Mouse (Mus musculus) lung, postnatal 36 days (tissue): ENCODE results near the gene Emg1.
A peak's percentile ranks its signal among the peaks of the same experiment; 100 is the strongest.
"Not testable (repeated sequence)": the region's sequence is repeated elsewhere in the genome, so short reads cannot be mapped to it uniquely, and the experiment has no call there.

Experiments
- DNase-seq: peaks from one replicate; pipeline ENCODE4 v3.0.0; 2022; ENCODE audit warnings: mixed read lengths

Emg1 gene

GRCm38 (mm10) chr6:124708289-124708889, 3.6 kb downstream of the Emg1 start:
- DNase-seq, result no peak

GRCm38 (mm10) chr6:124706061-124706627, 5.8 kb downstream of the Emg1 start:
- DNase-seq, result no peak

DNA sequence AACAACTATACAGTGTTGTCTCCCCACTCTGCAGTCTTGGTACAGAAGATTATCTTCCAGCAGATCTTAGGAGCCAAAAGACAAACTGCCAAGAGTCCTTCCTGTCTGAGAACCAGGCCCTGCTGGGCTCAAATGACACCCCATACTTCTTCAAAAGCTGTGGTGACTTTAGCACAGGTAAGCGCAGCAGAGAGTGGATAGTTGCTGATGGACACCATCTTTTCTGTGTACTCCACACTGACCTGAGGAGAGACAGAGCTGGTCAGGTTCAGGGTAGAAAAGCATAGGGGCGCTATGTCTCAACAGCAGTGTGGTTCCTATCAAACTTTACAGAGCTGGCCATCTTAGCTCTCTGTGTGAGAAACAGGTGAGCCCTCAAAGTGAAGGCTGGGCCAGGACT, 7.6 kb downstream of the Emg1 start:
- no peak for DNase-seq

DNA sequence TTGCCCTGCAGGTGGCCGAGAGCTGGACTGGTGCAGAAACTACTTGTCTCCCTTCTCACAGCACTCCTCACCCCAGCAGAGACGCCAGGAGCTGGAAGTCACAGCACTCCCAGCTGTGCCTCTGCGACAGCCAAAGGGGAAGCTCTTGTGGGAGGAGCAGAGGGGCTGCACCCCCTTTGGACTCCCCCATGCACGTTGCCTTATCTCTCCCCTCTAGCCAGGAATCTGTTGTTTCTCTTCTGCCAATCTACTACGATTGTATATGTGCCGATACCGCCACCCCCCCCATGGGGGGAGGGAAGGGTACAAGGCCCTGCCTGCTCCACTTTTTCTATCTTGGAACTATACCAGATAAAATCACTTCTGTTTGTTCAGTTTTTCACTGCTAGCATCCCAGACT, 8.2 kb downstream of the Emg1 start:
- DNase-seq, result no peak

GRCm38 (mm10) chr6:124702784-124703103, 9.2 kb downstream of the Emg1 start:
- DNase-seq, result peak; percentile 86

DNA sequence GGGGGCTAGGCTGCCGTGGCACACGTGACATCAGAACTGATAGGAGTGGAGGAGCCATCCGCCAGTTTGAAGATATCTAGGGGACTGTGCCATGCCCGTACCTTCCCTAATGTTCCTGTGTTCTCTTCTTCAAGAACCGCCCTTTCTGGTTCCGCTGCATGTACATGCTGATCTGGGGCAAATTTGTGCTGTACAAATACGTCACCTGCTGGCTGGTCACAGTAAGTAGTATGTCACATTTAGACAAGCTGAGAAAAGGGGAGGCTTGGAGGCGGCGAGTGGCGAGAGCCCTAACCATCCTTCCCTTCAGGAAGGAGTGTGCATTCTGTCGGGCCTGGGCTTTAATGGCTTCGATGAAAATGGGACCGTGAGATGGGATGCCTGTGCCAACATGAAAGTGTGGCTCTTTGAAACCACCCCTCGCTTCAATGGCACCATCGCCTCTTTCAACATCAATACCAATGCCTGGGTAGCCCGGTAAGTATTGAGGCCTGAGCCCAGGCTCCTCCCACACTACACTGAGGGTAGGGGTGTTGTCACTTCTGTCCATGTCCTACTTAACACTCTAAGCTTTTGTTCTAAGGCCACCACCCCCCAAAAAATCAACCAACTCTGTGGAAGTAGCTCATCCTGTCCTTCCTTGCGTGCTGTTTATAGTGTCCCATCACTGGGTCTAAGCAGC, 9.7 kb downstream of the Emg1 start:
- no peak for DNase-seq

GRCm38 (mm10) chr6:124701338-124701737, 10.6 kb downstream of the Emg1 start:
- no peak for DNase-seq

GRCm38 (mm10) chr6:124699962-124700610, 11.9 kb downstream of the Emg1 start:
- peak; percentile 78 for DNase-seq

GRCm38 (mm10) chr6:124699366-124699765, 12.6 kb downstream of the Emg1 start:
- DNase-seq, result no peak

DNA sequence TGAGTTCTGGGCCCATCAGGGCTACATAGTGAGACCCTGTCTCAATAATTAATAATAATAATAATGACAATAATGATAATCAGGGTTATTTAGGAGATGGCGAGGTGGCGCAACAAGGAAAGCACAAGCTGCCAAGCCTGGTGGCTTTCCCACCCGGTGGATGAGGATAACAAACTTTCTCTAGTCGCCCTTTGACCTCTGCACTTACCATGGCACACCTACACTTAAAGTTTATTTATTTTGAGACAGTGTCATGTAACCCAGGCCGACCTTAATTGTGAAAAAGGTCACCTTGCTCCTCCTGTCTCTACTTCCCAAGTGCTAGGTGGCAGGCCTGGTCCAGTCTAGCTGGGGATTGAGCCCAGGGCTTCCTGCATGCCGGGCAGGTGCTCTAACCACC, 13.2 kb downstream of the Emg1 start:
- DNase-seq, result no peak

DNA sequence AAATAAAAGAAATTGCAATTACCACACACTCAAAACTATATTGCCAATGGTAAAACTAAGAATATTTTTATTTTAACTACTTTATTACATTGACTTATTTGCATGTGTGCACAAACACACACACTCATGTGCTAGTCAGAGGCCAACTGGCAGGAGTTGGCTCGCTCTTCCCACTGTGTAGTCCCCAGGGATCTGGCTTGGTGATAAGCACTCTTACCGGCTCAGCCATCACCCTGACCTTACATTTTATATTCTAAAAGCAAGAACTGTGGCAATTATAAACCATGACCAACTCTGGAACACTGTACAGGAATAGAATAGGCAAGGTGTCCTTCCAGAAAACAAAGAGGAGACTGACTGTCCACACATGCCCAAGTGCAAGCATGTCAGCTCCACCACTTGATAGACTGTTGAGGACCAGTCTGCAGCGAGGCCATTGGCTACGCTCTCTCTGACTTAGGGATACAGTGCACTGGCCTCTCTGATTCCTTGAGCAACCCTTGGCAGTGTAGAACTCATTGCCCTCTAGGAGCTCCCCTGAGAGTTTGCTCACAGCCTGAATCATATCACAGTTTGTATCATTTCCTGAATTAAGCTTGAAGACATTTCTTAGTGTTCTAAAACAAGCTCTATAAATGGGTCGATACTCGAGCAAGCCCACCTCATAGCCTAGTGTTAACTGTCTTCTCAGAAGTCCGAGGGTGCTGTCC, 15.4 kb downstream of the Emg1 start:
- DNase-seq, result no peak

GRCm38 (mm10) chr6:124694166-124694955, 17.6 kb downstream of the Emg1 start:
- DNase-seq, result peak; percentile 92

DNA sequence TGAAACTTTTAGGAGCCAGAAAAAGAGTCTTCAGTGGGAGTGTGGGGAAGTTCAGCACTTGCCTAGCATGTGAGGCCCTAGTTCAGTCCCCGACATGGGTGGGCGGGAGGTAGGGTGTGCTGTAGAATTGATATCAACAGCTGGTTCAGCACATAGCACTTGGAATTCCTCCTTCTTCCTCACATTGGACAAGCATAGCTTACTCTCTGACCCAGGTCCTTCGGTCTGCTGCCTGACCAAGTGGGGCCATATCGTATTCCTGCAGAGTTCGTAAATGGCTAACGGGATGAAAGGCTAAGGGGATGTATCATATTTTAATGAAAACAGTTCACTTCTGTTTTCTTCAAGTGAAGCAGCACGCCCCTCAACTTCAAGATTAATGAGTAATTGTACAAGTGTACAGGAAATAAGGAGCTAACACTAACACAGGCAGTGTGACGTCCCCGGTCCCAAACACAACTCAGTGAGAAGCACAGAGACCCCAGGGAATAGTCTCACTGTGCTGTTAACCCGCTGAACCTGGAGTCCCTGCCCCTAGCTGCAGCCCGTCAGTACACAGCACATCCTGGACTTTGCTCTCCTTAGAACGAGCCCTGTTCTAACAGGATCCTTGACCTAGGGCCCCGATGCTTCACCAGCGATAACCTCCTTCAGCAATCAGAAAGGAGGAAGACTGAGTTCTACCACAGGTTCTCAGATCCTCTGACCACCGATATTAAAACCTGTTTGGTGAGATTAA, 18.6 kb downstream of the Emg1 start:
- no peak for DNase-seq

DNA sequence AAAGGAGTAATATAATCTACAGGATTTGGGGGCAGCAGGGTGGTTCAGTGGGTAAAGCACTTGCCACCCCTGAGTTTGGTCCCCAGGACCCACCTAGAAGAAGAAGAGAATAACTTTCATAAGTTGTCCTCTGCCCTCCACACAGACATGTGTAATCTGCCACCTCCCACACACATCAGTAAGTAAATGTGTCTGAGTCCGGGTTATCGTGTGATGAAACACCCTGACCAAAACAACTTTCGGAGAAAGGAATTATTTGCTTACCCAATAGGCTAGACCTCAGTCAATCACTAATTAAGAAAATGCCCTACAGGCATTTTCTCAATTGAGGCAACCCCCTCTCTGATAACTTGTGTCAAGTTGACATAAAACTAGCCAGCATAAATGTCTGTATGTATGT, 21.5 kb downstream of the Emg1 start:
- DNase-seq, result no peak

GRCm38 (mm10) chr6:124689011-124689410, 23.0 kb downstream of the Emg1 start:
- DNase-seq, result no peak

DNA sequence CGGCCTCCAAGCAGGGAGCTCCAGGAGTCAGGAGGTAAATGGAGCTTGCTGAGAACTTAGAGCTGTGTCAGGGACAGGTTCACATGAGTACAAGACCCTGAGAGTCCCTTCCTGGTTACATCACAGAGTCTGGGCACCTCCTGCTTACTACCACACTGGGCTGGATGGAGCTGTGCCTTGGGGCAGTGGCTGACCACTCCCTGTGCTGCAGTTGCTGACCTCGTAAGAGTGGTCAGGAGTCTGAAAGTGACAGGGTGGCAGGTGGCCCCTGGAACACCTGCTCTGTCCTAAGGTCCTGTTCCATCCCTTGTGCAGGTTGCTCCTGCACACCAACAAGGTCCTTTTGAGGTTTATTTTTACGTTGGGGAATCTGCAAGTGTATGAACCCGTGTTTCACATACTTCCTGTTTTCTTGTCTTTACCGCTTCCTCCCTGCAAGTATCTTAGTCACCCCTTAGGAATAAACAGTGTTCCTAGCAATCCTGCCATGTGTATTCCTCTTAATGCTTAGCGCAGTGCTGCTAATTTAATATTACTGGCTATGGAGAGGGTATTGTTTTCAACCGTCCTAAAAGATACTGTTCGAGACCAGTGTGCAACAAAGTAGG, 23.7 kb downstream of the Emg1 start:
- DNase-seq, result no peak

GRCm38 (mm10) chr6:124686644-124687043, 25.3 kb downstream of the Emg1 start:
- not testable (repeated sequence) for DNase-seq

DNA sequence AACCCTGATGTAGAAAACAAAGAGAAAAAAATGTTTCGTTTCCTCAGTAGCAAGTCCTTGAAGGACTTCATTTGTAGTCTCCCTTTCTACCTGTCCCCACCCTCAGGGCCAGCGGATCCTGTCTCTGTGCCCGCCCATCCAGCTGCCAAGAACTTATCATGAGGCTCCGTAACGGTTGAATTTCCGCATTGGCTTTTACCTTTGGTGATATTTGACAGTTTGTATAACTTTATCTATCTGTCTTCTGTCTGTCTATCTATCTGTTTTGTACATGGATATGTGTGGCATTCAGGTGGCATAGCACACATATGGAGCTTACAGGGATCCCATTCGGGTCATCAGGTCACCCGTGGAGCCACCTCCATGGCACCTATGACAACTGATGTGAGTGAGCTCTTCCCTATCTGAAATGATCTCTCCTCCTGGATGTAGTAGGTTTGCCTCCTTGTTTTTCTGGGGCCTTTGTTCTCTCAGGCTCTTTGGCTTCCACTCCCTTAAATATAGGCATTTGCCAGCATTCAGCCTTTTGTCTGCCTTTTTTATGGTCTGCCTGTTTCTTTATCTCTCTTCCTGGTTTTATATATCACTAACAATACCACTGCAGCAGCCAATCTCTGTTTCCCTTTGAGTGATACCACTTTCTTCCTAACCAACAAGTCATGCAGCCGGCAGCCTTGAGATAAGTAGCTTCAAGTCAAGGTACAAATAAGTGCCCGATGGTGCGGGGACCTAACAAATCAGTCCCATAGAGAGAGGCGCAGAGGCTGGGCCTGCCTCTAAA, 26.2 kb downstream of the Emg1 start:
- no peak for DNase-seq

DNA sequence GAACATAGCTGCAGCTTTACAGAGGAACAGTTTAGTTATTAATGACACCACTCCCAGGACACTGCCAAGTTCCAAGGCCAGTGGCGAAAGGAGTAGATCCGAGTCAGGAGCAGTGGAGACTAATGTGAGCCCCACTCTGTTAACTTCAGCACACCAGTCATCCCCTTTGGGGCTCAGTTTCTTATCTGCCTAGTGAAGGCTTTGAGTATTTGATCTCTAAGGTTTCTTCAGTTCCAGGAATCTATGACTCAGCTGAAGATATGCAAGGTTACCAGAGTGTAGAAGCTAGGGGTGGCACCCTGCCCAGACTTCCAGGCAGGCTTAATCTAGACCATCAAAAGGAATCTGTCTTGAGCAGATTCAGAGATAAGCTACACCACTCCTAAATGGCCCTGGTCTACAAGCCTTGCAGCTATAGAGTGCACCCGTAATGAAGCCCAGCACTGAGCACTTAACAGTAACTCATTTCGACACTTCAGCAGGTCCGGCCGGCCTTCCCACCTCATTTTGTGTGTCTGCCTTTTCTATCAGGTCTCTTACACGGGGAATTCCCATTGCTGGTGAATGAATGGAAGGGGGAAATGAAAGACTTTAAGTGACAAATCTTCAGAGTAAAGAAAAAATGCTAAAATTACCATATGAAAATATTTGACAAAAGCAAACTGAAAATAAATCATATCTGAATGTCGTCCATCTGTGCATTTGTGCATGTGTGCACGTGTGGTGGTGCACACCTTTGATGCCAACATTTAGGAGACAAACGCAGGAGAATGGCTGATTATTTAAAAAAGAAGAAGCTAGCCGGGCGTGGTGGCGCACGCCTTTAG, 28.2 kb downstream of the Emg1 start:
- peak; percentile 84 for DNase-seq

DNA sequence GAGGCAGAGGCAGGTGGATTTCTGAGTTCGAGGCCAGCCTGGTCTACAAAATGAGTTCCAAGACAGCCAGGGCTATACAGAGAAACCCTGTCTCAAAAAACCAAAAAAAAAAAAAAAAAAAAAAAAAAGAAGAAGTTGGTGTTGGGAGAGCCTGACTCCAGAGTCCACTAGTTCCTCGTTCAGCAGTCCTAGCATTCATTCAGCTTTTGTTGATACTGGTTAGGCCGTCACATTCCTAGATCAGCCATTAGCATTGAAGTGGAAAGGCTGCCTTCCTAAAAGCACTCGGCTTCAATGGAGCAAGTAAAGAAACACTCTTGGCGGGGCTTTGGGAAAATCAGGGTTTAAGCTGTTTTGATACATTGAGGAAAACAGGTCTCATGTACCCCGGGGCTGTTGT, 29.7 kb downstream of the Emg1 start:
- DNase-seq, result peak; percentile 27
